Mouse (Mus musculus): ENCODE measurements around the gene Sucla2. TPM values are rescaled to one million over a fixed set of nuclear protein-coding genes. Genes with fewer than 3 reads are reported as not detected.

Gene Sucla2
- total and polyA plus RNA-seq, 2 experiments: 36.5 to 183 TPM

DNA sequence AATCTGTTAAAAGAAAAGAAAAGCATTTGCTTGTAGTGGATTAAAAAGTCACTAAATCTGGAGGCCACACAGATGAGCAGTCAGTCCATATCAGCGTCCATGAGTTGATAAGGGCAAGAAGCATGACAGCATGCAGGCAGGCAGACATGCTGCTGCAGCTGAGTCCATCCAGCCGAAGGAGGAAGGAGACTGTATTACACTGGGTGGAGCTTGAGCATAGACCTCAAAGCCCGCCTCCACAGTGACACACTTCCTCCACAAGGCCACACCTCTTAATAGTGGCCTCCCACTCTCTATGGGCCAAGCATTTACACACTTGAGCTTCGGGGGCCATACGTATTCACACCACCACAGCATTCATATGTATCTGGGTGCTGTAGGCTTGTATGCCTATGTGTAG is 48.9 kb downstream of the Sucla2 start:
- TF ChIP-seq CTCF (IDR thresholded peaks at IDR 0.05; ENCODE audit: low read depth, low read length) (no peak), POLR2A (IDR thresholded peaks at IDR 0.05; ENCODE audit: extremely low read depth, insufficient read depth, low read length) (no peak)
- Histone ChIP-seq H3K36me3 (ENCODE audit: control insufficient read depth, insufficient read depth, low read length) (peaks cover 26% of the 10 kb centered on the region), H3K9ac (ENCODE audit: low read depth, low read length) (no peak overlapping the region), H3K27me3 (ENCODE audit: control insufficient read depth, insufficient read depth, low read length) (no peaks in the 10 kb centered on the region), H3K79me2 (ENCODE audit: control insufficient read depth, insufficient read depth, low read length) (peaks cover 13% of the 10 kb centered on the region; the same call in 1 of the 2 replicates), H3K27ac (replicated peaks; ENCODE audit: insufficient read depth, low read depth, low read length) (no peak overlapping the region), H3K4me3 (ENCODE audit: insufficient read depth, low read depth, low read length) (no peak overlapping the region), H3K4me1 (ENCODE audit: control insufficient read depth, insufficient read depth, low read length) (peaks cover 3% of the 10 kb centered on the region; the same call in 1 of the 2 replicates)
- no peak for DNase-seq (ENCODE audit: extremely low read depth, low read depth, low spot score)
- WGBS: 89% methylated on average over 5 of the region's 5 CpGs

DNA sequence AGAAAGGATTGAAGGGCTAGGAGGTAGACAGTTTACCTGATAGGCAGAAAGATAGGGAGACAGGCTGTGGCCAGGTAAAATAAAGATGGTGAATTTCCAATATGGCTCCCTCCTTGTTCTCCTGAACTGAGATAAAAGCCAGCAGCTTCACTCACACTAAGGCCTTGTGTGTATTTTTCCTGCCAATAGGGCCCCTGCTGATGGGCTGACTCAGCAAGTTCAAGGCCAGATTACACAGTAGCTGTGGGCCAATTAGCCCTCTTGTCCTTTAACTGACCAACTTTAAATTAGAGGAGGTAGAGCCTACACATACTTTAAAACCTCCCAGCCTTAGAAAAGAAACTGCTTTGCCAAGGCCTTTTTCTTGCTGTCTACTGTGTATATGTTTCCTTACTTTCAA is 51.2 kb downstream of the Sucla2 start:
- Histone ChIP-seq H3K4me3 (ENCODE audit: insufficient read depth, low read depth, low read length) (no peak overlapping the region), H3K9ac (ENCODE audit: low read depth, low read length) (no peak overlapping the region), H3K27me3 (ENCODE audit: control insufficient read depth, insufficient read depth, low read length) (no peaks in the 10 kb centered on the region), H3K79me2 (ENCODE audit: control insufficient read depth, insufficient read depth, low read length) (peaks cover 10% of the 10 kb centered on the region; the same call in 1 of the 2 replicates), H3K4me1 (ENCODE audit: control insufficient read depth, insufficient read depth, low read length) (peaks cover 3% of the 10 kb centered on the region; the same call in 1 of the 2 replicates), H3K27ac (replicated peaks; ENCODE audit: insufficient read depth, low read depth, low read length) (no peak overlapping the region), H3K36me3 (ENCODE audit: control insufficient read depth, insufficient read depth, low read length) (peaks cover 32% of the 10 kb centered on the region)
- no peak for TF ChIP-seq POLR2A (IDR thresholded peaks at IDR 0.05; ENCODE audit: extremely low read depth, insufficient read depth, low read length)
- TF ChIP-seq CTCF (IDR thresholded peaks at IDR 0.05; ENCODE audit: low read depth, low read length): no peak
- peak; percentile 62 for DNase-seq (ENCODE audit: extremely low read depth, low read depth, low spot score)

DNA sequence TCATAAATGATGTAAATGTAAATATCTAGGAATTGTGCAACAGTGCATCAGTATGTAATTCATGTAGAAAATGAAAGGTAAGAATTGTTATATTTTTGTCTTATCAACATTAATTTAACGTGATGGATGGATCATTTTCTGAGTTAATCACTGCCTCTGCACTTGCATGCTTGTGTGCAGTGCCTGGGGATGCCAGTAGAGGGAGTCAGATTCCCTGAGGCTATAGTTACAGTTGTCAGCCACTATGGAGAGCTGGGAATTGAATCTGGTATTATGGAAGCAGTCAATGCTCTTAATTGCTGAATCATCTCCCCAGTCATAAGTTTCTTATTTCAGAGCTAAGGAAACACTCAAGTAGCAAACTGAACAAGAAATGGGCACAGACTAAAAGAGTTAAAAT is 63.0 kb downstream of the Sucla2 start:
- Histone ChIP-seq H3K27ac (replicated peaks; ENCODE audit: insufficient read depth, low read depth, low read length) (no peak overlapping the region), H3K27me3 (ENCODE audit: control insufficient read depth, insufficient read depth, low read length) (no peaks in the 10 kb centered on the region), H3K4me1 (ENCODE audit: control insufficient read depth, insufficient read depth, low read length) (no peaks in the 10 kb centered on the region), H3K4me3 (ENCODE audit: insufficient read depth, low read depth, low read length) (no peak overlapping the region), H3K9ac (ENCODE audit: low read depth, low read length) (no peak overlapping the region), H3K36me3 (ENCODE audit: control insufficient read depth, insufficient read depth, low read length) (peaks cover 39% of the 10 kb centered on the region), H3K79me2 (ENCODE audit: control insufficient read depth, insufficient read depth, low read length) (no peaks in the 10 kb centered on the region)
- TF ChIP-seq CTCF (IDR thresholded peaks at IDR 0.05; ENCODE audit: low read depth, low read length): peak; percentile 60; the same call in 1 of the 2 replicates
- no peak for TF ChIP-seq POLR2A (IDR thresholded peaks at IDR 0.05; ENCODE audit: extremely low read depth, insufficient read depth, low read length)
- WGBS: 81% methylated on average over 1 of the region's 1 CpGs
- no peak for DNase-seq (ENCODE audit: extremely low read depth, low read depth, low spot score)

DNA sequence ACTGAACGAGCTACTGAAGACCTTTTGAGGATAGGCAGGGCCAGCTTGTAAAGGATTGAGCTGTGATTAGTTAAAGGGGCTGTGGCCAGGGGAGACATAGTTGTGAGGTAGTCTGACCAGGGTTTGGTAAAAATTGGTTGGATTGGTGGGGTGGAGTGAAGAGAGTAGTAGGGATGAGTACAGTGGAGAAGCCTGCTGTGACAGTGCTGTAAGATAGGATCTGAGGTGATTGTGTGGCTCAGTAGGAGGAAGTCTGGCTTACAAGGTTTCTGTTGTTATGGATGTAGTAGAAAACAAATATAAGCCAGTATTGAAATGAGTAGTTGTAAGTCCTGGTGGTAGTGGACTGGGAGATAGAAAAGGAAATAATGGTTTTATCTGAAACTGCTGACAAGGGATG is 67.0 kb downstream of the Sucla2 start:
- no peaks in the 10 kb centered on the region for H3K4me1 ChIP-seq (ENCODE audit: control insufficient read depth, insufficient read depth, low read length)
- 91% methylated on average over 1 of the region's 1 CpGs for WGBS
- no peak for DNase-seq (ENCODE audit: extremely low read depth, low read depth, low spot score)
- H3K4me3 ChIP-seq (ENCODE audit: insufficient read depth, low read depth, low read length): no peak overlapping the region
- no peak overlapping the region for H3K9ac ChIP-seq (ENCODE audit: low read depth, low read length)
- H3K27ac ChIP-seq (replicated peaks; ENCODE audit: insufficient read depth, low read depth, low read length): no peak overlapping the region
- H3K27me3 ChIP-seq (ENCODE audit: control insufficient read depth, insufficient read depth, low read length): no peaks in the 10 kb centered on the region
- TF ChIP-seq POLR2A (IDR thresholded peaks at IDR 0.05; ENCODE audit: extremely low read depth, insufficient read depth, low read length) (no peak), CTCF (IDR thresholded peaks at IDR 0.05; ENCODE audit: low read depth, low read length) (no peak)
- H3K36me3 ChIP-seq (ENCODE audit: control insufficient read depth, insufficient read depth, low read length): peaks cover 52% of the 10 kb centered on the region
- H3K79me2 ChIP-seq (ENCODE audit: control insufficient read depth, insufficient read depth, low read length): no peaks in the 10 kb centered on the region

DNA sequence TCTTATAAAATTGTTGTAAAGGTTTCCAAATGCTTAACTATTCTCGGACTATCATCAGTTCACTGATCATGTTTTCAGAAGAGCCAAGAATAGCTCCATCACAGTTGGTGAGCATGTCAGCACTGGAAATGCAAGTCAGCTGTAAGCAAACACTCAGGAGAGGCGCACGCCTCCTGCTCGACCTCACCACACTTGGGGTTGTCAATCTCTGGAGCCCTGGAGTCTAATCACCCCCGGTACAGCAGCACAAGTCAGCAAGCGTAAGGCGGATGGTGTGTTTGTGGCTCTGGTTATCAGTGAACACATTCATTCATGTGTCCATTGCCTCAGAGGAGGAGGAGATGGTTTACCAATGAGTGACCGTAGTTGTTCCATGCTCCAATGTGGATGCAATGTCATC is 74.6 kb downstream of the Sucla2 start:
- Histone ChIP-seq H3K79me2 (ENCODE audit: control insufficient read depth, insufficient read depth, low read length) (no peaks in the 10 kb centered on the region), H3K36me3 (ENCODE audit: control insufficient read depth, insufficient read depth, low read length) (peaks cover 47% of the 10 kb centered on the region), H3K4me1 (ENCODE audit: control insufficient read depth, insufficient read depth, low read length) (no peaks in the 10 kb centered on the region), H3K27me3 (ENCODE audit: control insufficient read depth, insufficient read depth, low read length) (no peaks in the 10 kb centered on the region), H3K4me3 (ENCODE audit: insufficient read depth, low read depth, low read length) (no peak overlapping the region), H3K27ac (replicated peaks; ENCODE audit: insufficient read depth, low read depth, low read length) (no peak overlapping the region), H3K9ac (ENCODE audit: low read depth, low read length) (no peak overlapping the region)
- no peak for TF ChIP-seq CTCF (IDR thresholded peaks at IDR 0.05; ENCODE audit: low read depth, low read length)
- no peak for TF ChIP-seq POLR2A (IDR thresholded peaks at IDR 0.05; ENCODE audit: extremely low read depth, insufficient read depth, low read length)
- 91% methylated on average over 8 of the region's 8 CpGs for WGBS
- DNase-seq (ENCODE audit: extremely low read depth, low read depth, low spot score): no peak

DNA sequence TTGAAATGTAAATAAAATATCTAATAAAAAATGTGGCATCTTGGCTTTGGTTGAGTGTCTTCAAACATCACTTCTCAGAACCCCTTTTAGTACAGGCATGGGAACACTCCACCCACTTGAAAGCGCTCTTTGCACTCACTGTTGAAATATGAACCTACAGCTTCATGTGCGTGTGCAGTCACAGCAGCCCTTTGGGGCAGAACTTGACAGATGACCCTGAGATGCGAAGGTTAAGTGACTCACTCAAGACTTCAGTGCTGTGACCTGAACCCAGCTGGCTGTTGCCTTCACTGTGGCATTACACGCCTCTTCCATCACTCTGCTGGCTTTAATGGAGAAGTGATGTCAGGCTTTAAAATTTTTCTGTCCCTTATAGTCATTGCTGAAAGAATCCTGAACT is 82.6 kb downstream of the Sucla2 start:
- TF ChIP-seq POLR2A (IDR thresholded peaks at IDR 0.05; ENCODE audit: extremely low read depth, insufficient read depth, low read length) (no peak), CTCF (IDR thresholded peaks at IDR 0.05; ENCODE audit: low read depth, low read length) (no peak)
- no peaks in the 10 kb centered on the region for H3K27me3 ChIP-seq (ENCODE audit: control insufficient read depth, insufficient read depth, low read length)
- DNase-seq (ENCODE audit: extremely low read depth, low read depth, low spot score): no peak
- no peaks in the 10 kb centered on the region for H3K79me2 ChIP-seq (ENCODE audit: control insufficient read depth, insufficient read depth, low read length)
- no peak overlapping the region for H3K27ac ChIP-seq (replicated peaks; ENCODE audit: insufficient read depth, low read depth, low read length)
- H3K36me3 ChIP-seq (ENCODE audit: control insufficient read depth, insufficient read depth, low read length): no peaks in the 10 kb centered on the region; the same call in none of the 2 replicates
- no peak overlapping the region for H3K4me3 ChIP-seq (ENCODE audit: insufficient read depth, low read depth, low read length)
- no peak overlapping the region for H3K9ac ChIP-seq (ENCODE audit: low read depth, low read length)
- 74% methylated on average over 4 of the region's 4 CpGs for WGBS
- no peaks in the 10 kb centered on the region for H3K4me1 ChIP-seq (ENCODE audit: control insufficient read depth, insufficient read depth, low read length)

Measured in liver, adult 2 months (tissue).